Mouse (Mus musculus) cerebellum, adult 11 months (tissue): ENCODE results near the gene Cpa4.

Source experiments
- DNase-seq: peaks from one replicate; pipeline ENCODE4 v3.0.0; 2022

The Cpa4 gene

GRCm38 (mm10) chr6:30636186-30636842 is 68.1 kb downstream of the Cpa4 start:
- no peak for DNase-seq

- no peak for DNase-seq
Measured at GRCm38 (mm10) chr6:30638674-30639268, 70.6 kb downstream of the Cpa4 start, which contains the start of gene Cpa1. Gene Cpa1 (plus strand): TSS chr6:30639218.
